Mouse (Mus musculus): ENCODE results near the gene Plekhg2. TPM values are rescaled to one million over a fixed set of nuclear protein-coding genes. Genes with fewer than 3 reads are reported as not detected.

Gene Plekhg2
- polyA plus RNA-seq (2017; shearing (Covaris generic)) = 98.2 TPM

GRCm38 (mm10) chr7:28372251-28373108 lies at the start of gene Plekhg2:
Gene Plekhg2, minus strand, starts transcription at chr7:28372599.

GRCm38 (mm10) chr7:28392429-28393271 lies 20.3 kb upstream of the Plekhg2 start, which contains the start of the genes Med29 and Paf1:
Gene Med29, minus strand, starts transcription at chr7:28392708.
Gene Paf1, plus strand, starts transcription at chr7:28392951.

GRCm38 (mm10) chr7:28380237-28381016 lies 8.0 kb upstream of the Plekhg2 start, which contains the start of gene Zfp36:
Gene Zfp36, minus strand, starts transcription at chr7:28380253.

GRCm38 (mm10) chr7:28350155-28350883 lies 22.1 kb downstream of the Plekhg2 start, which contains the start of gene Rps16:
Gene Rps16, plus strand, starts transcription at chr7:28350652.

GRCm38 (mm10) chr7:28338108-28338998 lies 34.0 kb downstream of the Plekhg2 start, which contains the start of gene Supt5:
Gene Supt5, minus strand, starts transcription at chr7:28338746.

GRCm38 (mm10) chr7:28311926-28312543 lies 60.4 kb downstream of the Plekhg2 start, which contains the start of gene Timm50:
Gene Timm50, minus strand, starts transcription at chr7:28312072.

Other genes starting within 250 kb of the Plekhg2 start
- gene 9530053A07Rik, start 243.1 kb downstream of the Plekhg2 start, polyA plus RNA-seq (2017; shearing (Covaris generic)) = not detected
- 191 TPM for gene Fbl, start 202.9 kb downstream of the Plekhg2 start, polyA plus RNA-seq (2017; shearing (Covaris generic))
- gene Dyrk1b, start 193.1 kb downstream of the Plekhg2 start, polyA plus RNA-seq (2017; shearing (Covaris generic)) = 7.4 TPM
- not detected for gene Eid2, start 104.7 kb downstream of the Plekhg2 start, polyA plus RNA-seq (2017; shearing (Covaris generic))
- gene Eid2b, start 94.9 kb downstream of the Plekhg2 start, polyA plus RNA-seq (2017; shearing (Covaris generic)) = 2.7 TPM
- not detected for gene Selenov, start 81.4 kb downstream of the Plekhg2 start, polyA plus RNA-seq (2017; shearing (Covaris generic))
- gene Dll3, start 70.4 kb downstream of the Plekhg2 start, polyA plus RNA-seq (2017; shearing (Covaris generic)) = not detected
- 50.8 TPM for gene Timm50, start 60.5 kb downstream of the Plekhg2 start, polyA plus RNA-seq (2017; shearing (Covaris generic))
- gene Supt5, start 33.9 kb downstream of the Plekhg2 start, polyA plus RNA-seq (2017; shearing (Covaris generic)) = 196 TPM
- gene Rps16, start 21.9 kb downstream of the Plekhg2 start, polyA plus RNA-seq (2017; shearing (Covaris generic)) = 922 TPM
- 242 TPM for gene Zfp36, start 7.7 kb upstream of the Plekhg2 start, polyA plus RNA-seq (2017; shearing (Covaris generic))
- 28.4 TPM for gene Med29, start 20.1 kb upstream of the Plekhg2 start, polyA plus RNA-seq (2017; shearing (Covaris generic))
- gene Paf1, start 20.4 kb upstream of the Plekhg2 start, polyA plus RNA-seq (2017; shearing (Covaris generic)) = 109 TPM
- 466 TPM for gene Gmfg, start 64.8 kb upstream of the Plekhg2 start, polyA plus RNA-seq (2017; shearing (Covaris generic))
- gene Lrfn1, start 79.4 kb upstream of the Plekhg2 start, polyA plus RNA-seq (2017; shearing (Covaris generic)) = not detected
- not detected for gene Ifnl2, start 137.9 kb upstream of the Plekhg2 start, polyA plus RNA-seq (2017; shearing (Covaris generic))
- not detected for gene Ifnl3, start 150.2 kb upstream of the Plekhg2 start, polyA plus RNA-seq (2017; shearing (Covaris generic))
- not detected for gene Sycn, start 168.3 kb upstream of the Plekhg2 start, polyA plus RNA-seq (2017; shearing (Covaris generic))
- 0.42 TPM for gene Nccrp1, start 174.7 kb upstream of the Plekhg2 start, polyA plus RNA-seq (2017; shearing (Covaris generic))
- gene Samd4b, start 225.5 kb upstream of the Plekhg2 start, polyA plus RNA-seq (2017; shearing (Covaris generic)) = 4.0 TPM
- gene Pak4, start 225.6 kb upstream of the Plekhg2 start, polyA plus RNA-seq (2017; shearing (Covaris generic)) = 5.4 TPM

Measured in activated CD4-positive, CD25-positive, alpha-beta regulatory T cell, adult 9 weeks (primary cell).